Mouse (Mus musculus) hindbrain, embryonic 10.5 days (tissue): ENCODE data around the gene Bcr. TPM values are rescaled to one million over a fixed set of nuclear protein-coding genes. Genes with fewer than 3 reads are reported as not detected.
A peak's percentile ranks its signal among the peaks of the same experiment; 100 is the strongest.

Experiments
- DNase-seq: peaks from one replicate; pipeline ENCODE4 v3.0.0-alpha.2; 2017; ENCODE audit warnings: low spot score
- H3K27ac ChIP-seq: fragments of 300-500 bp; sonication (generic); 2 replicates; pipeline ENCODE4 v1.5.1; 2016; ENCODE audit warnings: mild to moderate bottlenecking, moderate library complexity
- H3K27me3 ChIP-seq: fragments of 300-500 bp; sonication (generic); 2 replicates; pipeline ENCODE4 v1.6.1; 2016; ENCODE audit warnings: mild to moderate bottlenecking; ENCODE audit not compliant: poor library complexity, insufficient read depth, severe bottlenecking
- H3K36me3 ChIP-seq: fragments of 300-500 bp; sonication (generic); 2 replicates; pipeline ENCODE4 v1.6.1; 2016; ENCODE audit warnings: mild to moderate bottlenecking, moderate library complexity
- H3K4me1 ChIP-seq: fragments of 300-500 bp; sonication (generic); replicated peaks from 2 replicates; pipeline ENCODE4 v1.6.1; 2016; ENCODE audit warnings: mild to moderate bottlenecking
- H3K4me3 ChIP-seq: fragments of 300-500 bp; sonication (generic); 2 replicates; pipeline ENCODE4 v1.5.1; 2016; ENCODE audit warnings: mild to moderate bottlenecking, moderate library complexity
- H3K9me3 ChIP-seq: fragments of 300-500 bp; sonication (generic); 2 replicates; pipeline ENCODE4 v1.6.1; 2016; ENCODE audit warnings: mild to moderate bottlenecking, moderate library complexity
- WGBS: fragments of 180-500 bp; shearing (Covaris S2); methylation state at CpG from one replicate; pipeline ENCODE4 v1.1.7; 2016; 5-methylcytosine and 5-hydroxymethylcytosine counted together
- polyA plus RNA-seq: library from polyadenylated mRNA; unstranded; fragments of >200 nt; fragmentation: Nextera tagmentation; extraction: Ambion mirVana; gene quantifications from 2 replicates; pipeline ENCODE4 v1.2.1, GENCODE M21; 2016

The Bcr gene
- polyA plus RNA-seq, 1 experiment from 2014 or later: 7.8 TPM

DNA sequence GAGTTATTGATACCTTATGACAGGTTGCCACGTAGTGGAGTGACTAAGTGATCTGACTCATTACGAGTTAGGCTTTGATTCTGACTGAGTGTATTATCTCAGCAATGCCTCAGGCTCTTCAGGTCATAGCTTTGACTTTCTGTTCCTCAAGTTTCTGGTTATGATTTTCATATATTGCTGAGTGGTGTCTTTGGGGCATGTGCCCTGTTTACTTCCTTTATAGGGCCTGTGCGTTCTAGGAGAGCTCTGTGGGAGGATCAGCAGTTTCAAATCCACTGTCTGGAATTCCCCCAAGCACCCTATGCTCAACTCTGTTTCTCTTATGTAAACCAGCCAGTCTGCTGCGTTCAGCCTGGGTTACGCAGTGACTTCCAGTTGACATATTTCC is 162.2 kb downstream of the Bcr start:
- H3K4me1 ChIP-seq: no peaks in the 10 kb centered on the region; the same call in 1 of the 2 replicates
- no peak for DNase-seq
- H3K9me3 ChIP-seq: no peaks in the 10 kb centered on the region
- no peaks in the 10 kb centered on the region for H3K36me3 ChIP-seq
- H3K27ac ChIP-seq: no peak overlapping the region
- H3K4me3 ChIP-seq: no peak overlapping the region
- H3K27me3 ChIP-seq: no peaks in the 10 kb centered on the region
- 87% methylated on average over 5 of the region's 5 CpGs for WGBS

DNA sequence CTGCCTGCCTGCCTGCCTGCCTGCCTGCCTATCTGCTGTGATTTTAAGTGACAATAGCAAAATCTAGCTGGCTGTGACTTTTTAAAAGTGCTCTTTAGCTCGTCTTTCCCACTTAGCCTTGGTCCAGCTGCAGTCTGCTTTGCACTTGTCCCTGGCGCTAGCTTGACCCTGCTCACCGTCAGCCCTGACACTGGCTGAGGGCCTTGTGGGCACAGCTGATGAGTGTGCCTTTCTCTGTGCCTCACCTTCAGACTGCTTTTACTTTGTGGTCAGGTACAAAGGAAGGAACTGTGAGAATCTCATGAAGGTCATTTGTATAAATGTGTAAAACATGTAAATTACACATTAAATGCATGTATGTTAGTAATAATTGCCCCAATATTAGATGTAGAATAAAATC is 163.8 kb downstream of the Bcr start:
- H3K9me3 ChIP-seq: no peaks in the 10 kb centered on the region
- no peak for DNase-seq
- 0 out of 2 replicates have a peak overlapping the region, but pooled peaks have one; percentile 8 for H3K27ac ChIP-seq
- peaks cover 7% of the 10 kb centered on the region; the same call in 1 of the 2 replicates for H3K36me3 ChIP-seq
- 79% methylated on average over 3 of the region's 3 CpGs for WGBS
- H3K27me3 ChIP-seq: no peaks in the 10 kb centered on the region
- no peak overlapping the region for H3K4me3 ChIP-seq
- no peaks in the 10 kb centered on the region; the same call in 1 of the 2 replicates for H3K4me1 ChIP-seq

DNA sequence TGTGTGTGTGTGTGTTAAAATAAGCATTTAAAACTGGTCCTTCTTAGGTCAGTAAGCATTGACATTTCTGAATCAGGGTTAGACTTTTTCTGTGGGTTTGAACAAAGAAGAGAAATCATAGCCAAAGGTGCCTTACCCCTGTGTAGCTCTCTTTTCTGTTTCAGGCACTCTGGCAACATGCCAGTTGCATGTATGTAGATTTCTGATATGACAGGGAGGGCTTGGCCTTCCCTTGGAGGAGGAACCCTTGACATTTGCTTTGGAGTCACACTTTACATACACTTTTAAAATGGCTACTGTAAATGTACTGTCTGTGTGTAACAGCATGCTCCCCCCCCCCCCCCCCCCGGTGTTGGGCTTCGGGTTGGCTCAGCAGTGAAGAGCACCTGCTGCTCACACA is 164.2 kb downstream of the Bcr start:
- Histone ChIP-seq H3K4me1 (no peaks in the 10 kb centered on the region; the same call in 1 of the 2 replicates), H3K4me3 (no peak overlapping the region), H3K9me3 (no peaks in the 10 kb centered on the region), H3K36me3 (peaks cover 7% of the 10 kb centered on the region; the same call in 1 of the 2 replicates), H3K27me3 (no peaks in the 10 kb centered on the region), H3K27ac (no peak overlapping the region)
- 57% methylated on average over 2 of the region's 2 CpGs for WGBS
- DNase-seq: no peak

DNA sequence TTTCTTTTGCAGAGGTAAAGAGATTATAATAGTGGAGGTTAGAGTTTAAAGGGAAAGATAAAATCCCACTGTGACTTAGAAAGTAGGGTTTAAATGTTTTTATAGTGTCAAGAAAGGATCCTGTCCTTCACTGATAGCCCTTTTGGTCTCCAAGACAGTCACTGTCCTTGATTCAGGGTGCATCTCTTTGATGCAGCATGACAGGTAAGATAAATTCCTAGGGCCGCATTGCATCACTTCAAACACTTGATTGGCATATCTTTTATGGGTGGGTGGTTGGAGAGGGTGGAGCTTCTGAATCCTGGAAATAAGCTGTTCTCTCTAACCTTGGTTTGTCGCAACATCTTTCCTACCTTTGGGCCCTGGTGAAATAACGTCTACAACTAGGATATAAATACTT is 167.0 kb downstream of the Bcr start:
- WGBS: 88% methylated on average over 3 of the region's 3 CpGs
- Histone ChIP-seq H3K27ac (no peak overlapping the region), H3K9me3 (no peaks in the 10 kb centered on the region), H3K4me1 (no peaks in the 10 kb centered on the region), H3K36me3 (peaks cover 26% of the 10 kb centered on the region), H3K4me3 (no peak overlapping the region), H3K27me3 (no peaks in the 10 kb centered on the region)
- no peak for DNase-seq

DNA sequence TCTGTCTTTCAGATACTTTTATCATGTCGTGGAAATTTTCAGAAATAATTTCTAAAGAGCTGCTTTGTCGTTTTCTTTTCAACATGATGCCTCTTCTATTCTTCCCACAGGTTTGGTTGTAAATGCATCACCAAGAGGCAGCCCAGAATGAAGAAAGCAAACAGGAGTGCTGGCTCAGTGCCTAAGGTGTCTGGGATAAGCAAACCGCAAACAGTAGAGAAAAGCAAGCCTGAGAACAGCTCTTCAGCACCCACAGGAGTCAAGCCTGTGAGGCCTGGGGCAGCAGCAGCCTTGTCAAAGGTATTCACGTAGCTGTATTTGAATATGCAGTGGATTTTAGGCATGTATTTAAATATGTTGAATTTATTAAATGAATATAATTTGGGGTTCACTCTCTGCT is 170.2 kb downstream of the Bcr start:
- no peak for DNase-seq
- Histone ChIP-seq H3K27me3 (no peaks in the 10 kb centered on the region), H3K4me1 (no peaks in the 10 kb centered on the region), H3K4me3 (no peak overlapping the region), H3K9me3 (no peaks in the 10 kb centered on the region), H3K36me3 (peaks cover 47% of the 10 kb centered on the region), H3K27ac (no peak overlapping the region)
- 89% methylated on average over 4 of the region's 4 CpGs for WGBS

DNA sequence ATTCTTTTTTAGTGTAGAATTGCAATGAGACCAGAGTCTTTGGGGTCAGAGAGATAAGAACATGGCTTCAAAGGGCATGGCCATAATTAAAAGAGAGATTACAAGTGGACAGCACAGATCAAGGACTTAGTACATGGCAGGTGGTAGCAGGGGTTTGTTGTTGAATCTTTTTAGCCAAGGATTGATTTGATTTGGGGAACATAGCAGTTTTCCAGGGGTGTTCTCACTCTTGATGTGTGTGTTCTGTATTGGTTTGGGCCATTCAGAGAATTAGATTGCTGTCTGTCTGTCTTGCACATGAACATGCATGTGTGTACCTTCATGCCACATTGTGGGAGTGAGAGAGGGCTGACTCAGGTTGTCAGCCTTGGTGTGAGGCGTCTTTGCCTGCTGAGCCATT is 171.5 kb downstream of the Bcr start:
- no peak overlapping the region for H3K27ac ChIP-seq
- WGBS: 71% methylated on average over 1 of the region's 1 CpGs
- H3K36me3 ChIP-seq: peaks cover 58% of the 10 kb centered on the region
- H3K9me3 ChIP-seq: no peaks in the 10 kb centered on the region
- no peaks in the 10 kb centered on the region for H3K27me3 ChIP-seq
- no peak overlapping the region for H3K4me3 ChIP-seq
- DNase-seq: no peak
- no peaks in the 10 kb centered on the region for H3K4me1 ChIP-seq

DNA sequence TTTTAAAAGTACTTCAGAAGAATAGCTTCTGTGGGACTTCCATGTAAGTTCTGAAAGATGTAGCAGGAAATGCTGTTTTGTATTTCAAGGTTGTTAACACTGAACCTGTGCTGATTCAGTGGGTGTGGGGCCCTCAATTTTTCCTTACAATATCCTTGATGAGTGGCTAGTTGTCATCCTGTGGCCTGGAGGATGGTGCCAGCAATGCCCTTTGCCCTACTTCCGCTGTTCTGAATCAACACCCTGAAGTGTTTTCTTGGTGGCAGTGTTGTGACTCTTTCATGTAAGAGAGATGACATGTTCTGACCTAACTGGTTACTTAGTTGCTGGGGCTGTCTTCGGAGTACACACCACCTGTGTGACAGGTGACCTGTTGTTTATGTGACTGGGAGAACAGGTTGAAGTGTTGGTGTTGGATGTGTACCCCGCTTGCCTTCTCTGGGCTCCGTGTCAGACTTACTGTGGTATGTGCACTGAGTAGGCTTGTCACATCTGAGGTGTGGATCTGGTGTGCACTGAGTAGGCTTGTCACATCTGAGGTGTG is 172.3 kb downstream of the Bcr start:
- DNase-seq: no peak
- Histone ChIP-seq H3K27me3 (no peaks in the 10 kb centered on the region), H3K36me3 (peaks cover 62% of the 10 kb centered on the region), H3K9me3 (no peaks in the 10 kb centered on the region), H3K4me1 (no peaks in the 10 kb centered on the region), H3K27ac (no peak overlapping the region), H3K4me3 (no peak overlapping the region)
- WGBS: 97% methylated on average over 4 of the region's 4 CpGs

DNA sequence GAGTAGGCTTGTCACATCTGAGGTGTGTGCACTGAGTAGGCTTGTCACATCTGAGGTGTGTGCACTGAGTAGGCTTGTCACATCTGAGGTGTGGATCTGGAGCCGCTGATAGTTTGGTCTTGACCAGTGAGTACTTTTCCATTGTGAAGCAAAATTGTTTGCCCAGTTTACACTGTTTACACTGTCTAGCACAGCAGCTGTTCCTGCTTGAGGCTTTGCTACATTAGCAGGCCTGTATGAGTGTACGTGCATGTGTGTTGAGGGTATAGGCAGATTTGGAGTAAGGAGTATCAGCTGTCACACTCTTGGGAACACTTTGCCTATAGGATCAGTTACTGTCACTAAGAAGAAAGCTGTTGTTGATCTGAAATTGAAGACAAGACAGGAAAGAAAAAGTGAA is 173.1 kb downstream of the Bcr start:
- 84% methylated on average over 2 of the region's 2 CpGs for WGBS
- Histone ChIP-seq H3K9me3 (no peaks in the 10 kb centered on the region), H3K36me3 (peaks cover 64% of the 10 kb centered on the region), H3K27me3 (no peaks in the 10 kb centered on the region), H3K27ac (no peak overlapping the region), H3K4me1 (no peaks in the 10 kb centered on the region), H3K4me3 (no peak overlapping the region)
- DNase-seq: no peak

Other genes with a start within 250 kb of the Bcr start
- 9.9 and 15.0 TPM in 2 replicates for gene Gnaz, start 93.4 kb upstream of the Bcr start, polyA plus RNA-seq
- 0.20 and 1.0 TPM in 2 replicates for gene Rsph14, start 28.0 kb upstream of the Bcr start, polyA plus RNA-seq
- 9.8 and 10.6 TPM in 2 replicates for gene Rab36, start 23.5 kb upstream of the Bcr start, polyA plus RNA-seq
- gene Specc1l, start 151.5 kb downstream of the Bcr start, polyA plus RNA-seq: 38.5 and 38.8 TPM in 2 replicates